Mouse (Mus musculus): ENCODE results near the gene Mybphl. TPM values are rescaled to one million over a fixed set of nuclear protein-coding genes. Genes with fewer than 3 reads are reported as not detected.

Gene Mybphl
- polyA plus RNA-seq, 1 experiment from 2014 or later: not detected

GRCm38 (mm10) chr3:108372274-108372673, 7.6 kb downstream of the Mybphl start:
- Histone ChIP-seq H3K27ac (replicated peaks) (no peak overlapping the region), H3K27me3 (ENCODE audit: control insufficient read depth, insufficient read depth, low read length) (no peaks in the 10 kb centered on the region), H3K36me3 (ENCODE audit: control insufficient read depth, insufficient read depth, low read length) (no peaks in the 10 kb centered on the region), H3K4me1 (replicated peaks; ENCODE audit: control insufficient read depth, insufficient read depth) (no peaks in the 10 kb centered on the region), H3K9me3 (ENCODE audit: control insufficient read depth, low read length) (no peaks in the 10 kb centered on the region), H3K4me3 (ENCODE audit: low read depth, low read length) (no peak overlapping the region), H3K9ac (ENCODE audit: low read length) (no peak overlapping the region), H3K4me2 (replicated peaks; ENCODE audit: low read depth) (no peak overlapping the region)
- 35% methylated on average over 3 of the region's 3 CpGs for WGBS
- DNase-seq (ENCODE audit: low spot score): peak; percentile 58
- peak; percentile 76 for ATAC-seq (ENCODE audit: low FRiP score, low TSS enrichment)
- TF ChIP-seq CTCF (IDR thresholded peaks at IDR 0.05; ENCODE audit: low read depth): no peak
- no peak for TF ChIP-seq EP300 (optimal IDR thresholded peaks at IDR 0.05)

DNA sequence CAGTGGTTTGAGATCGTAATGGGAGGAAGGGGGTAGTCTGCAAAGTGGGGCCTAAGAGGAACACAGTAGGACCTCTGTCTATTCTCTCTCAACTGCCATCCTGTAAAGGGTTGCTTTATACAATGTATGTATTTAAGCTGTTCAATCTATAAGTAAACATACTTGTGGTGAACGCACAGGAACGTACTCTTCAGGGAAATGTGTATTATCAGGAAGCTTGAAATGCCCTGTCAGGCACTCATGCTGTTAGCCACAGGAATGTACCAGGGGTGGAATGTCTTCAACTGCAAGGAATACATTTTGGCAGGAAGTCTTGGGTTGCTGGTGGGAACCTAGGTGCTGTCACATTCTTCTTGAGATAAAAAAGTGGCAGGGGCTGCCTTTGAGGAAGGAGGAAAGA, 8.0 kb downstream of the Mybphl start:
- no peaks in the 10 kb centered on the region for H3K27me3 ChIP-seq (ENCODE audit: control insufficient read depth, insufficient read depth, low read length)
- no peak for TF ChIP-seq EP300 (optimal IDR thresholded peaks at IDR 0.05)
- no peak for TF ChIP-seq CTCF (IDR thresholded peaks at IDR 0.05; ENCODE audit: low read depth)
- H3K4me2 ChIP-seq (replicated peaks; ENCODE audit: low read depth): no peak overlapping the region
- ATAC-seq (ENCODE audit: low FRiP score, low TSS enrichment) (peak; percentile 70), DNase-seq (ENCODE audit: low spot score) (peak; percentile 35)
- no peaks in the 10 kb centered on the region for H3K9me3 ChIP-seq (ENCODE audit: control insufficient read depth, low read length)
- no peak overlapping the region for H3K4me3 ChIP-seq (ENCODE audit: low read depth, low read length)
- H3K36me3 ChIP-seq (ENCODE audit: control insufficient read depth, insufficient read depth, low read length): no peaks in the 10 kb centered on the region
- no peak overlapping the region for H3K27ac ChIP-seq (replicated peaks)
- no peak overlapping the region for H3K9ac ChIP-seq (ENCODE audit: low read length)
- no peaks in the 10 kb centered on the region for H3K4me1 ChIP-seq (replicated peaks; ENCODE audit: control insufficient read depth, insufficient read depth)
- 29% methylated on average over 3 of the region's 3 CpGs for WGBS

DNA sequence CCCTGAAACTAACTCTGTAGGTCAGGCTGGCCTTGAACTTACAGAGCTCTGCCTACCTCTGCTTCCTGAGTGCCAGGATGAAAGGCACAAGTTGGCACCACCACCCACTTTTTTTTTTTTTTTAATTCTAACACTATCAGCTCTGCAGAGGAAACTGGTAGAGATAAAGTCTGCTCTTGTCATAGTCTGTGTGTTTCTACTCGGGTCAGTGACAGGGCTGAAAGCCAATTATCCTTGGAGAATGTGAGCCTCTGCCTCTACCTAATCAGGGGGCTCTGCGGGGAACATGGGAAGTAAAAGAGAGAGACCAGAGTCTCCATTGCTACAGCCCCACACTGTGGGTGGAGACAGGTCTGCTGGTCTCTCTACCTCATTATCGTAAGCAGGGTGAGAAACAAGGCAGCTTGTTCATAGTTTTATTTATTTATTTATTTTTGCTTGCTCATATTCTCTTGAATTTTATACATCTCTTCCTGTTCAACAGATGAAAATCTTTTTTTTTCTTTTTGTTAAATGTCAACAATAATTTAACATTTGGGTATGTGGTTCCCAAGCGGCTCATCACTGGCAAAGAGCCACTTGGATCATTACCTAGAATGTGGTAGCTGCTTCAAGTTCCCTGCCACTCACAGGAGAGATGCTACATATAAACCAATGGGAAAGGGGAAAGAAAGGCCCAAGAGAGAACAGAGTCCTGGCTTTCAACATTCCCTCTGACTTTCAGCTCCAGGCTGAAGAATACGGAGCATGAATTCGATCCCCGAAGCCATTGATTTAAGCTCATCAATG, 14.4 kb downstream of the Mybphl start:
- TF ChIP-seq CTCF (IDR thresholded peaks at IDR 0.05; ENCODE audit: low read depth) (no peak), EP300 (optimal IDR thresholded peaks at IDR 0.05) (no peak)
- Histone ChIP-seq H3K4me2 (replicated peaks; ENCODE audit: low read depth) (no peak overlapping the region), H3K4me3 (ENCODE audit: low read depth, low read length) (no peak overlapping the region), H3K4me1 (replicated peaks; ENCODE audit: control insufficient read depth, insufficient read depth) (peaks cover 2% of the 10 kb centered on the region; the same call in 1 of the 2 replicates), H3K27ac (replicated peaks) (no peak overlapping the region), H3K36me3 (ENCODE audit: control insufficient read depth, insufficient read depth, low read length) (no peaks in the 10 kb centered on the region), H3K27me3 (ENCODE audit: control insufficient read depth, insufficient read depth, low read length) (no peaks in the 10 kb centered on the region), H3K9me3 (ENCODE audit: control insufficient read depth, low read length) (no peaks in the 10 kb centered on the region), H3K9ac (ENCODE audit: low read length) (no peak overlapping the region)
- 83% methylated on average over 7 of the region's 7 CpGs for WGBS
- no peak for DNase-seq (ENCODE audit: low spot score)
- ATAC-seq (ENCODE audit: low FRiP score, low TSS enrichment): no peak

DNA sequence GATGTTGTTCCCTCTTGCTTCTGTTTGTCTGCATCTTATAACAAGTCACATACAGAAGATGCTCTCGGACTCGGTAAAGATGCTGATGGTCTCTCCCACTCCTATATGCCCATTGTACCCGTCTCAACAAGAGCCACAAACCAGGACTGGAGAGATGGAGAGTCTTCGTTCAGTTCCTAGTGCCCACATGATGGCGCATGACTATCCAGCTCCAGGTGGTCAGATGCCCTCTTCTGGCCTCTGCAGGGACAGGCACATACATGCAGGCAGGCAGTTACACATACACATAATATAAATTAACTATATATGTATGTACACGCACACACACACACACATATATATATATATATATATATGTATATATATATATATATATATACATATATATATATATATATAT, 16.0 kb downstream of the Mybphl start:
- H3K27ac ChIP-seq (replicated peaks): no peak overlapping the region
- no peak overlapping the region for H3K4me2 ChIP-seq (replicated peaks; ENCODE audit: low read depth)
- 85% methylated on average over 6 of the region's 6 CpGs for WGBS
- H3K9ac ChIP-seq (ENCODE audit: low read length): no peak overlapping the region
- no peaks in the 10 kb centered on the region for H3K9me3 ChIP-seq (ENCODE audit: control insufficient read depth, low read length)
- no peak for TF ChIP-seq EP300 (optimal IDR thresholded peaks at IDR 0.05)
- peak; percentile 72 for TF ChIP-seq CTCF (IDR thresholded peaks at IDR 0.05; ENCODE audit: low read depth)
- no peaks in the 10 kb centered on the region for H3K27me3 ChIP-seq (ENCODE audit: control insufficient read depth, insufficient read depth, low read length)
- H3K4me1 ChIP-seq (replicated peaks; ENCODE audit: control insufficient read depth, insufficient read depth): peaks cover 6% of the 10 kb centered on the region; the same call in 1 of the 2 replicates
- no peak for ATAC-seq (ENCODE audit: low FRiP score, low TSS enrichment)
- DNase-seq (ENCODE audit: low spot score): no peak
- no peaks in the 10 kb centered on the region for H3K36me3 ChIP-seq (ENCODE audit: control insufficient read depth, insufficient read depth, low read length)
- H3K4me3 ChIP-seq (ENCODE audit: low read depth, low read length): no peak overlapping the region

DNA sequence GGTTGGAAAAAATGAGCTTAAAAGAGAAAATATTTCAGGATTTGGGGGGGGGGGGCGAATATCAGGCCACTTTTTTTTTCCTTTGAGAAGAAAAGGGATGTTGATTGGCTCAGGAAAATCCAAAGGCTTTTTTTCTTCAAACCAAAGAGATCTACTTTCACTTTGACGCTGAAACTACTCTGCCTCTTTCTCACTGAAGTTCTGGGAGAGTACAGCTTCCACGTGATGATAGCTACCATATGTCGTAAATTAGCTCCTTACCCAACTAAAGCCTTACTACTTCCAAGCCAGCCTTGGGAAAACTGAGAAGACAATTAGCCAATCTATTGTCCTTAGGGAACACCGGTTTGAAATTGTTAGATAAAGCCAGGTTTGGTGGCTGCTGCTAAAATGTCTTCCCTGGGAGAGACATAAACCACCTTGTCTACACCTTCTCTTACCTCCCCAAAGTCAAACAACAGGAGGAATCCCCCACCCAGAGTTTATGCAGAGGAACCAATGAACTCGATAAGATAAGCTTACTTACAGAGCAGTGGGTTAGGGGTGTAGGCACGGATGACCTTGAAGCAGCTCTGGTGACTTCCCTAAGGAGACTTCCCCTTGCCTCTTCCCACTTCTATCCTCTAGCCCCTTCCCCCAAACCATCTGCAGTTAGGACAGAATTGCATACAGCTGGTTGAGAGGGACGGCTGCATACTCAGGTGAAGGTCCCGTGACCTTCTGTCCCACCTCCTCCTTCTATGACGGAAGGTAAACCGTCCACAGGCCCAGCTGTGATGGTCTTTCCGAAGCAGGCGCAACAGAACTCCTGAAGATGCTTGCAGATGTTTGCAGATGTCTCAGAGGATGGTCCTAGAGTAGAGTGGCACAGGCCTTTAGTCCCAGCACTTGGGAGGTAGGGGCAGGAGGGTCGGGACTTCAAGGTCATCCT, 17.5 kb downstream of the Mybphl start:
- Histone ChIP-seq H3K27me3 (ENCODE audit: control insufficient read depth, insufficient read depth, low read length) (no peaks in the 10 kb centered on the region), H3K9ac (ENCODE audit: low read length) (peak overlapping the region; percentile 27; the same call in 1 of the 2 replicates), H3K36me3 (ENCODE audit: control insufficient read depth, insufficient read depth, low read length) (0 out of 2 replicates have a peak, but pooled peaks cover 2% of the 10 kb centered on the region), H3K4me1 (replicated peaks; ENCODE audit: control insufficient read depth, insufficient read depth) (peaks cover 6% of the 10 kb centered on the region; the same call in 1 of the 2 replicates), H3K4me3 (ENCODE audit: low read depth, low read length) (peak overlapping the region; percentile 26), H3K27ac (replicated peaks) (0 out of 2 replicates have a peak overlapping the region, but pooled peaks have one; percentile 13), H3K4me2 (replicated peaks; ENCODE audit: low read depth) (peak overlapping the region; percentile 61), H3K9me3 (ENCODE audit: control insufficient read depth, low read length) (no peaks in the 10 kb centered on the region)
- no peak for TF ChIP-seq CTCF (IDR thresholded peaks at IDR 0.05; ENCODE audit: low read depth)
- TF ChIP-seq EP300 (optimal IDR thresholded peaks at IDR 0.05): no peak
- WGBS: 62% methylated on average over 13 of the region's 14 CpGs
- no peak for ATAC-seq (ENCODE audit: low FRiP score, low TSS enrichment)
- DNase-seq (ENCODE audit: low spot score): no peak

All from stomach, postnatal 0 days (tissue).